Mouse (Mus musculus): ENCODE results near the gene Kcnq4. TPM values are rescaled to one million over a fixed set of nuclear protein-coding genes. Genes with fewer than 3 reads are reported as not detected.

The Kcnq4 gene
- total RNA-seq (2023): not detected

DNA sequence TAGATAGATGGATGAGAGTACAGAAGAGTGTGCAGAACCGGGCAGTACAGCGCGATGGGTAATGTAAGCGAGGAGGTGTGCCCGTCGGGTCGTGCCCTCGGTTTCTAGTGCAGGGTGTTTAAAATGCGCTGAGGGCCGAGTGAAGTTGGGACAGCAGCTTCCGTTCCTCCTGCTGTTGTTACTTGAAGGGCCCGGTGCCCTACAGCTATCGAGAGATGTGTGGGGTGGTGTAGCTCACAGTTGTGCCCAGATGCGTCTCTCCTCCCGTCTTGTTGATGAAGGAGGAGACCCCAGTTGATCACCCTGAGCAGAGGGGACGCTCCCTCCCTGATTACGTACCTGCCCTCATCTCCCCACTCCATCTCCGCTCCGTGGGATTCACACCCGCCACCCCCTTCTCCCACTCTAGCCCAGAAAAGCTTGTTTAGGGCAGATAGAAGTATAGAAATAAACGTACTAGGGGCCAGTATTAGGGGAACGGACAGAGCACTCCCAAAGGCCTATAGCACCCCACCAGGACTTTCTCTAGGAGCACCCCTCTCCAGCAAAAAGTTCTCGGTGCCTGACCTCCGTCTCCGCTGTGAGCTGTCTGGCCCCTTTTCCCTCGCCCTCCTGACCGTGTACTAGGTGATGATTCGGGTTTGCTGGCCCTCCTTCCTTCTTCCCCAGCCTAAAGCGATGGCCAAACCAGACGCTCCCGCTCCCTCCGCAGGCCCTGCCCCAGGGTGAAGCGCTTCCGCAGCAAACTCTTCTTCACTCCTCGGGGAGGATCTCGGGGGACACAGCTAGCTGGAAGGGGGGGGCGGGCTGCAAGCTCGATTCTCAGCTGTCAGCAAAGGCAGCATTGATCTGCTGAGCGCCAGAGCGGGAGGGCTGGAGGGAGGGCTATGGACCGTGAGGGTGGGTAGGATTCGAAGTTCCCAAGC is at the start of gene Kcnq4:
Kcnq4 (minus strand) TSS at position 672 of the 926 bp plus-strand sequence.

GRCm38 (mm10) chr4:120666358-120667024 is 81.9 kb downstream of the Kcnq4 start, which contains the start of gene Cited4:
Gene Cited4, plus strand, starts transcription at chr4:120666572.

Other genes with a start within 250 kb of the Kcnq4 start
- 0.98 TPM for gene Slfnl1, start 216.4 kb downstream of the Kcnq4 start, total RNA-seq (2023)
- gene Ctps, start 178.3 kb downstream of the Kcnq4 start, total RNA-seq (2023): 17.7 TPM
- gene Gm8439, start 159.9 kb downstream of the Kcnq4 start, total RNA-seq (2023): not detected
- gene Cited4, start 82.0 kb downstream of the Kcnq4 start, total RNA-seq (2023): 0.95 TPM
- 107 TPM for gene Nfyc, start 83.0 kb upstream of the Kcnq4 start, total RNA-seq (2023)
- gene Rims3, start 106.2 kb upstream of the Kcnq4 start, total RNA-seq (2023): 3.8 TPM
- gene Exo5, start 176.4 kb upstream of the Kcnq4 start, total RNA-seq (2023): 9.3 TPM
- 5.3 TPM for gene Zfp69, start 203.1 kb upstream of the Kcnq4 start, total RNA-seq (2023)